Mouse (Mus musculus): ENCODE data around the gene BC049715. TPM values are rescaled to one million over a fixed set of nuclear protein-coding genes. Genes with fewer than 3 reads are reported as not detected.

BC049715 gene
- total and polyA plus RNA-seq, 3 experiments: 0.44 to 1.8 (median 0.61) TPM

- Histone ChIP-seq H3K27me3 (ENCODE audit: control insufficient read depth, insufficient read depth, low read length) (no peaks in the 10 kb centered on the region), H3K4me3 (no peak overlapping the region), H3K79me2 (replicated peaks; ENCODE audit: control insufficient read depth, insufficient read depth, low read length) (no peaks in the 10 kb centered on the region), H3K27ac (no peak overlapping the region), H3K9ac (ENCODE audit: low read depth, low read length) (no peak overlapping the region), H3K36me3 (ENCODE audit: control insufficient read depth, insufficient read depth, low read length) (no peaks in the 10 kb centered on the region), H3K4me1 (ENCODE audit: control insufficient read depth, insufficient read depth, low read length) (peaks cover 6% of the 10 kb centered on the region)
- no peak for DNase-seq
- intact Hi-C loops (cut with DNase I): no loop called here
- WGBS: 62% methylated on average over 11 of the region's 11 CpGs
- TF ChIP-seq CTCF (IDR thresholded peaks at IDR 0.05) (no peak), EP300 (IDR thresholded peaks at IDR 0.05; ENCODE audit: insufficient read depth, low read depth, low read length) (no peak), POLR2A (IDR thresholded peaks at IDR 0.05; ENCODE audit: insufficient read depth, low read depth, low read length) (no peak)
These were observed 26.9 kb downstream of the BC049715 start for GRCm38 (mm10) chr6:136854361-136854781.

DNA sequence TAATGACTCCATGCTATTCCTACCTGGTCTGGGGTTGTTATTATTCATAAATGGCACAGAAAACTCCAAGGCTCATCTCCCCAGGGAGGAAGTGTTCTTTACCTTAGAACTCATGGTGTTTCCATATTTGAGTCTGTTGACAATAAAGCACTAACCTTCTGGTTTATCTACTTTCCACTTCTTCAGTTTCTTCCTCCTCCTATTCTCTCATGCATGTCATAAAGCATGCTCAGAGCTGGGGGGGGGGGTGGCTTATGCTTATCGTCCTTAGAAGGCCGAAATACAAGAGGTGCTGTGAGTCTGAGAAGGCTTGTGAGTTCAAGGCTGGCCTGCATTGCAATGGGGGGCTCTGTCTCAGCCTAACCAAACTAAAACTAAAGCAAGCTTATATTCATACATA lies 27.8 kb downstream of the BC049715 start:
- H3K27me3 ChIP-seq (ENCODE audit: control insufficient read depth, insufficient read depth, low read length): no peaks in the 10 kb centered on the region
- 50% methylated on average over 2 of the region's 2 CpGs for WGBS
- TF ChIP-seq EP300 (IDR thresholded peaks at IDR 0.05; ENCODE audit: insufficient read depth, low read depth, low read length) (no peak), CTCF (IDR thresholded peaks at IDR 0.05) (no peak), POLR2A (IDR thresholded peaks at IDR 0.05; ENCODE audit: insufficient read depth, low read depth, low read length) (no peak)
- no peaks in the 10 kb centered on the region for H3K79me2 ChIP-seq (replicated peaks; ENCODE audit: control insufficient read depth, insufficient read depth, low read length)
- H3K27ac ChIP-seq: no peak overlapping the region; the same call in 1 of the 2 replicates
- intact Hi-C loops (cut with DNase I): no loop called here
- peaks cover 6% of the 10 kb centered on the region for H3K4me1 ChIP-seq (ENCODE audit: control insufficient read depth, insufficient read depth, low read length)
- DNase-seq: no peak
- no peak overlapping the region for H3K9ac ChIP-seq (ENCODE audit: low read depth, low read length)
- H3K36me3 ChIP-seq (ENCODE audit: control insufficient read depth, insufficient read depth, low read length): no peaks in the 10 kb centered on the region
- no peak overlapping the region for H3K4me3 ChIP-seq

DNA sequence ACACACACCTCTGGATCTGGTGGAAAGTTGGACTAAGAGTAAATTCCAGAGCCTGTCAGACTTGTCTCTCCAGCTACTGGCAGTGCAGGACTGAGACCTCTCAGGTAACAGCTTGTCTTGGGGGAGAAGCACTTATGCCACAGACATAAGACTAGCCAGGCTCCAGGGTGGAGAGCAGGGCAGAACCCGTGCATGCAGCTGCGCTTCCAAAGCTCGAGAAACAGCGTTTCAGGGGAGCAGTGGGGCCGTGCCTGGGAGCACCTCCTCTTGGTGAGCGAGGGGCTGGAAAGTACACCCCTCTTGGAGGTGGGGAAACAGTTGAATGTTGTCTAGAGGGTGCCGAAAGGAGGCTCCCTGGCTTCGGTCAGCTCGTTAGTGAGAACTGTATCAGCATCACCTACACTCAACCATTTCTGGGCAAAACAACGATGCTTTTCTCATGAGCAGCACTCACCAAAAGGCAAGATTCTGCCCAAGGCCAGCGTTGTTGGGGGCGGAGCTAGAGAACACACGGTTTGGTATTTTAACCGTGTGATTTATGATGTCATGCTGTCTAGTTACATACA lies 28.7 kb downstream of the BC049715 start:
- 22% methylated on average over 14 of the region's 14 CpGs for WGBS
- TF ChIP-seq EP300 (IDR thresholded peaks at IDR 0.05; ENCODE audit: insufficient read depth, low read depth, low read length) (no peak), CTCF (IDR thresholded peaks at IDR 0.05) (no peak), POLR2A (IDR thresholded peaks at IDR 0.05; ENCODE audit: insufficient read depth, low read depth, low read length) (peak; percentile 51)
- Histone ChIP-seq H3K9ac (ENCODE audit: low read depth, low read length) (peak overlapping the region; percentile 64), H3K4me1 (ENCODE audit: control insufficient read depth, insufficient read depth, low read length) (peaks cover 6% of the 10 kb centered on the region), H3K79me2 (replicated peaks; ENCODE audit: control insufficient read depth, insufficient read depth, low read length) (no peaks in the 10 kb centered on the region), H3K36me3 (ENCODE audit: control insufficient read depth, insufficient read depth, low read length) (no peaks in the 10 kb centered on the region), H3K27ac (peak overlapping the region; percentile 94), H3K4me3 (peak overlapping the region; percentile 47), H3K27me3 (ENCODE audit: control insufficient read depth, insufficient read depth, low read length) (no peaks in the 10 kb centered on the region)
- intact Hi-C loops (cut with DNase I): no loop called here
- peak in 1 of 2 experiments; percentile 40 for DNase-seq

DNA sequence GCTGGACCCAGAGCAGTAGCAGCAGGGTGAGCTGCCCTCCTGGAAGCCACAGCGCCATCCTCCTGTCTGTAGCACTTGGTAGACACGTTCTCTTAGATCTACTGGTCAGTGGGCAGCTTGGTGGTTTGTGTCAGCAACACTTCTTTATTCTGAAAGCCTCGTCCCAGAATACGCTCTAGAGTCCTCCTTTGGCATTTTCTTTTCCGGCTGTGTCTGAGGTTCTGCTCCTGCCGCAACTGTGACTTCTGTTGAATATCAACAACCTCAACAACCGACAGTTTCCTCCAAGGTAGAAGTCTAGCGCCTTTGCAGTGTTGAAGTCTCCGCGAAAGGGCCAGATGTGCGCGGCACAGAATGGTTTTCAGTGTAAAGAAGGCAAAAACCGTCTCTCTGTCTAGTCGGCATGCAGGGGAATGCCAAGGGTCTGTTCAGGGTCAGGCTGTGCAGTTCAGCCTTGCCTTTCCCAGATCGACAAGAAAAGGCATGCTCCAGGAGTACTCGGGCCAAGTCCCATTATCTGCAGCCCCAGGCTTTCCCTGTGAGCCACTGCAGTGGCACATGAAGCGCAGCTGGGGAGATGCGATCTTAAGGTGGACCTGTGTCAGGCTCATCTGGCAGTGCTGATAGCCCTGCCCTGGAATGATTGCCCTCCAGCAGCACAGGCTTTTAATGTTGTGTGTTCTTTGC lies 29.9 kb downstream of the BC049715 start, which contains the start of gene Art4:
TSS of gene Art4 (minus strand) at position 548 of the 687 bp plus-strand sequence.
- Histone ChIP-seq H3K79me2 (replicated peaks; ENCODE audit: control insufficient read depth, insufficient read depth, low read length) (no peaks in the 10 kb centered on the region), H3K27ac (peak within 1 kb of the TSS; percentile 94), H3K4me3 (peak within 1 kb of the TSS; percentile 47), H3K36me3 (ENCODE audit: control insufficient read depth, insufficient read depth, low read length) (no peaks in the 10 kb centered on the region), H3K4me1 (ENCODE audit: control insufficient read depth, insufficient read depth, low read length) (peaks cover 6% of the 10 kb centered on the region), H3K9ac (ENCODE audit: low read depth, low read length) (peak within 1 kb of the TSS; percentile 58), H3K27me3 (ENCODE audit: control insufficient read depth, insufficient read depth, low read length) (no peaks in the 10 kb centered on the region)
- intact Hi-C loops (cut with DNase I): no loop called here
- TF ChIP-seq EP300 (IDR thresholded peaks at IDR 0.05; ENCODE audit: insufficient read depth, low read depth, low read length) (no peak), CTCF (IDR thresholded peaks at IDR 0.05) (peak; percentile 16; the same call in 1 of the 2 replicates), POLR2A (IDR thresholded peaks at IDR 0.05; ENCODE audit: insufficient read depth, low read depth, low read length) (no peak)
- DNase-seq: peak; percentile 63 to 70
- 12% methylated on average over 18 of the region's 18 CpGs for WGBS

DNA sequence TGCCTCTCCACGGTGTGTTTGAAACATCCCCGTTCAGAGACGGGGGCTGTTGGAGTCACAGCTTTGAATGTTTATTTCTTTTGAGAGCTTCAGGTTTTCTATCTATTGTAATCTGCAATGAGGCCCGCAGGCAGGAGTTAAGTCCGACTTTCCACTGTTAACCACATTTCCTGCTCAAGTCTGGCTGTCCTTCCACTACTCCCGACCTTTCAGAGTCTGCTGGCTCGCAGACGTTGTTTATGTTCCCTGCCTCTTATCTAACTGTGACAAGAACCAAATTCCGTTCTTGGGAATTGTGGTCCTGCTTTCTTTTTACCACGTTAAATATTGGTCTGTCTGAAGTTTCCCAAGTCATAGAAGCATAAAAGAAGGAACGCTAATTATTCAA lies 30.4 kb downstream of the BC049715 start:
- intact Hi-C loops (cut with DNase I): no loop called here
- Histone ChIP-seq H3K4me3 (peak overlapping the region; percentile 47), H3K9ac (ENCODE audit: low read depth, low read length) (peak overlapping the region; percentile 58), H3K79me2 (replicated peaks; ENCODE audit: control insufficient read depth, insufficient read depth, low read length) (no peaks in the 10 kb centered on the region), H3K27ac (peak overlapping the region; percentile 94), H3K36me3 (ENCODE audit: control insufficient read depth, insufficient read depth, low read length) (no peaks in the 10 kb centered on the region), H3K4me1 (ENCODE audit: control insufficient read depth, insufficient read depth, low read length) (peaks cover 6% of the 10 kb centered on the region), H3K27me3 (ENCODE audit: control insufficient read depth, insufficient read depth, low read length) (no peaks in the 10 kb centered on the region)
- WGBS: 3% methylated on average over 11 of the region's 11 CpGs
- DNase-seq: no peak
- TF ChIP-seq POLR2A (IDR thresholded peaks at IDR 0.05; ENCODE audit: insufficient read depth, low read depth, low read length) (peak; percentile 60), CTCF (IDR thresholded peaks at IDR 0.05) (no peak), EP300 (IDR thresholded peaks at IDR 0.05; ENCODE audit: insufficient read depth, low read depth, low read length) (0 out of 2 replicates have a peak, but pooled peaks have one; percentile 32)

- Histone ChIP-seq H3K27me3 (ENCODE audit: control insufficient read depth, insufficient read depth, low read length) (no peaks in the 10 kb centered on the region), H3K9ac (ENCODE audit: low read depth, low read length) (peak overlapping the region; percentile 43; the same call in 1 of the 2 replicates), H3K4me3 (no peak overlapping the region), H3K79me2 (replicated peaks; ENCODE audit: control insufficient read depth, insufficient read depth, low read length) (no peaks in the 10 kb centered on the region), H3K36me3 (ENCODE audit: control insufficient read depth, insufficient read depth, low read length) (no peaks in the 10 kb centered on the region), H3K27ac (peak overlapping the region; percentile 94), H3K4me1 (ENCODE audit: control insufficient read depth, insufficient read depth, low read length) (peaks cover 6% of the 10 kb centered on the region)
- intact Hi-C loops (cut with DNase I): no loop called here
- TF ChIP-seq POLR2A (IDR thresholded peaks at IDR 0.05; ENCODE audit: insufficient read depth, low read depth, low read length) (no peak), CTCF (IDR thresholded peaks at IDR 0.05) (no peak), EP300 (IDR thresholded peaks at IDR 0.05; ENCODE audit: insufficient read depth, low read depth, low read length) (no peak)
- peak in 1 of 2 experiments; percentile 47 for DNase-seq
- 45% methylated on average over 8 of the region's 8 CpGs for WGBS
These were observed 31.0 kb downstream of the BC049715 start for GRCm38 (mm10) chr6:136858420-136858819.
